Mouse (Mus musculus) midbrain, embryonic 14.5 days (tissue): ENCODE measurements around the gene Qrich1. TPM values are rescaled to one million over a fixed set of nuclear protein-coding genes. Genes with fewer than 3 reads are reported as not detected.

ENCODE experiments used
- ATAC-seq: fragments of 200-750 bp; cut with Nextera tagmentation; 2 replicates; pipeline ENCODE4 v1.8.0; 2017; ENCODE audit warnings: moderate number of reproducible peaks, moderate library complexity; ENCODE audit not compliant: low FRiP score, low TSS enrichment
- DNase-seq: peaks from one replicate; pipeline ENCODE4 v3.0.0-alpha.2; 2015
- H3K27ac ChIP-seq: fragments of 300-500 bp; sonication (generic); replicated peaks from 2 replicates; pipeline ENCODE4 v1.5.1; 2014; ENCODE audit warnings: mild to moderate bottlenecking, low read depth, low read length, moderate library complexity
- H3K27me3 ChIP-seq: fragments of 300-500 bp; sonication (generic); 2 replicates; pipeline ENCODE4 v1.6.1; 2014; ENCODE audit warnings: low read length, control low read depth, mixed read lengths; ENCODE audit not compliant: control insufficient read depth, insufficient read depth
- H3K36me3 ChIP-seq: fragments of 300-500 bp; sonication (generic); 2 replicates; pipeline ENCODE4 v1.6.1; 2014; ENCODE audit warnings: low read length, control low read depth; ENCODE audit not compliant: control insufficient read depth, insufficient read depth
- H3K4me1 ChIP-seq: fragments of 300-500 bp; sonication (generic); 2 replicates; pipeline ENCODE4 v1.6.1; 2014; ENCODE audit warnings: mild to moderate bottlenecking, antibody characterized with exemption, low read length, control low read depth; ENCODE audit not compliant: control insufficient read depth, insufficient read depth
- H3K4me2 ChIP-seq: fragments of 300-500 bp; sonication (generic); 2 replicates; pipeline ENCODE4 v1.6.1; 2014; ENCODE audit warnings: mild to moderate bottlenecking, low read length, moderate library complexity
- H3K4me3 ChIP-seq: fragments of 300-500 bp; sonication (generic); replicated peaks from 2 replicates; pipeline ENCODE4 v1.5.1; 2014; ENCODE audit warnings: low read depth, low read length
- H3K9ac ChIP-seq: fragments of 300-500 bp; sonication (generic); replicated peaks from 2 replicates; pipeline ENCODE4 v1.6.1; 2014; ENCODE audit warnings: mild to moderate bottlenecking, low read length, moderate library complexity
- H3K9me3 ChIP-seq: fragments of 300-500 bp; sonication (generic); 2 replicates; pipeline ENCODE4 v1.6.1; 2016; ENCODE audit warnings: low read length, control low read depth, mixed read lengths; ENCODE audit not compliant: control insufficient read depth
- WGBS: fragments of 180-500 bp; shearing (Covaris S2); extraction: QIAGEN DNeasy Blood & Tissue Kit; methylation state at CpG from one replicate; pipeline ENCODE4 v1.1.7; 2014; 5-methylcytosine and 5-hydroxymethylcytosine counted together
- polyA plus RNA-seq: library from polyadenylated mRNA; unstranded; fragments of >200 nt; fragmentation: Nextera tagmentation; extraction: Ambion mirVana; gene quantifications from 2 replicates; pipeline ENCODE4 v1.2.1, GENCODE M21; 2014

The Qrich1 gene
- polyA plus RNA-seq, 1 experiment from 2014 or later = 146 TPM

- peak overlapping the region; percentile 77 for H3K4me3 ChIP-seq
- peak overlapping the region; percentile 98 for H3K27ac ChIP-seq
- 66% methylated on average over 5 of the region's 5 CpGs for WGBS
- DNase-seq = no peak
- H3K9ac ChIP-seq = peak overlapping the region; percentile 94
- peaks cover 39% of the 10 kb centered on the region for H3K36me3 ChIP-seq
- H3K27me3 ChIP-seq = no peaks in the 10 kb centered on the region
- peak overlapping the region; percentile 91 for H3K4me2 ChIP-seq
- peaks cover 46% of the 10 kb centered on the region for H3K4me1 ChIP-seq
- no peaks in the 10 kb centered on the region for H3K9me3 ChIP-seq
- no peak for ATAC-seq
These were observed 62.7 kb downstream of the Qrich1 start for GRCm38 (mm10) chr9:108579344-108579690.

GRCm38 (mm10) chr9:108587571-108588180, 71.1 kb downstream of the Qrich1 start:
- Histone ChIP-seq H3K9ac (peak overlapping the region; percentile 37; the same call in 1 of the 2 replicates), H3K27me3 (no peaks in the 10 kb centered on the region), H3K9me3 (no peaks in the 10 kb centered on the region), H3K27ac (peak overlapping the region; percentile 97), H3K36me3 (peaks cover 4% of the 10 kb centered on the region), H3K4me3 (peak overlapping the region; percentile 6), H3K4me2 (peak overlapping the region; percentile 50), H3K4me1 (peaks cover 37% of the 10 kb centered on the region)
- peak; percentile 96 for DNase-seq
- WGBS = 2% methylated on average over 14 of the region's 14 CpGs
- peak; percentile 95 for ATAC-seq

- Histone ChIP-seq H3K9ac (no peak overlapping the region), H3K4me2 (no peak overlapping the region), H3K36me3 (no peaks in the 10 kb centered on the region), H3K4me1 (peaks cover 37% of the 10 kb centered on the region), H3K9me3 (no peaks in the 10 kb centered on the region), H3K27ac (peak overlapping the region; percentile 97), H3K27me3 (no peaks in the 10 kb centered on the region), H3K4me3 (no peak overlapping the region)
- ATAC-seq (no peak), DNase-seq (peak; percentile 72)
- 70% methylated on average over 5 of the region's 5 CpGs for WGBS
These were observed 72.6 kb downstream of the Qrich1 start for GRCm38 (mm10) chr9:108589229-108589628.

GRCm38 (mm10) chr9:108591462-108591861, 74.9 kb downstream of the Qrich1 start:
- H3K4me3 ChIP-seq = no peak overlapping the region
- H3K27me3 ChIP-seq = no peaks in the 10 kb centered on the region
- DNase-seq = no peak
- peaks cover 37% of the 10 kb centered on the region for H3K4me1 ChIP-seq
- ATAC-seq = no peak
- no peak overlapping the region for H3K4me2 ChIP-seq
- no peak overlapping the region for H3K9ac ChIP-seq
- H3K9me3 ChIP-seq = no peaks in the 10 kb centered on the region
- WGBS = 85% methylated on average over 4 of the region's 4 CpGs
- H3K36me3 ChIP-seq = no peaks in the 10 kb centered on the region
- no peak overlapping the region for H3K27ac ChIP-seq

- no peaks in the 10 kb centered on the region for H3K9me3 ChIP-seq
- no peak overlapping the region for H3K9ac ChIP-seq
- ATAC-seq (no peak), DNase-seq (no peak)
- H3K4me1 ChIP-seq = peaks cover 15% of the 10 kb centered on the region
- no peak overlapping the region for H3K4me3 ChIP-seq
- no peaks in the 10 kb centered on the region for H3K27me3 ChIP-seq
- H3K4me2 ChIP-seq = no peak overlapping the region
- no peaks in the 10 kb centered on the region for H3K36me3 ChIP-seq
- no peak overlapping the region for H3K27ac ChIP-seq
- 90% methylated on average over 3 of the region's 3 CpGs for WGBS
These were observed 77.7 kb downstream of the Qrich1 start for GRCm38 (mm10) chr9:108594354-108594753.

- Histone ChIP-seq H3K4me1 (peaks cover 10% of the 10 kb centered on the region; the same call in 1 of the 2 replicates), H3K9me3 (no peaks in the 10 kb centered on the region), H3K36me3 (no peaks in the 10 kb centered on the region), H3K27me3 (no peaks in the 10 kb centered on the region), H3K4me2 (peak within 1 kb of the TSS; percentile 91), H3K27ac (peak within 1 kb of the TSS; percentile 78), H3K4me3 (peak within 1 kb of the TSS; percentile 68), H3K9ac (peak within 1 kb of the TSS; percentile 81)
- ATAC-seq (peak; percentile 86), DNase-seq (peak; percentile 88)
- WGBS = 2% methylated on average over 61 of the region's 69 CpGs
These were observed 80.6 kb downstream of the Qrich1 start, which contains the start of gene P4htm for GRCm38 (mm10) chr9:108596998-108597764. P4htm (minus strand) TSS chr9:108597667.

- Histone ChIP-seq H3K27ac (no peak overlapping the region), H3K9ac (no peak overlapping the region), H3K4me2 (no peak overlapping the region), H3K36me3 (peaks cover 19% of the 10 kb centered on the region), H3K4me3 (no peak overlapping the region), H3K4me1 (peaks cover 10% of the 10 kb centered on the region; the same call in 1 of the 2 replicates), H3K27me3 (no peaks in the 10 kb centered on the region), H3K9me3 (no peaks in the 10 kb centered on the region)
- 74% methylated on average over 4 of the region's 4 CpGs for WGBS
- peak; percentile 72 for DNase-seq
- no peak for ATAC-seq
These were observed 82.5 kb downstream of the Qrich1 start for GRCm38 (mm10) chr9:108599021-108599566.

- H3K36me3 ChIP-seq = peaks cover 27% of the 10 kb centered on the region
- H3K4me1 ChIP-seq = peaks cover 10% of the 10 kb centered on the region; the same call in 1 of the 2 replicates
- no peaks in the 10 kb centered on the region for H3K27me3 ChIP-seq
- H3K27ac ChIP-seq = no peak overlapping the region
- H3K4me3 ChIP-seq = no peak overlapping the region
- ATAC-seq (no peak), DNase-seq (no peak)
- no peak overlapping the region for H3K9ac ChIP-seq
- H3K4me2 ChIP-seq = no peak overlapping the region
- H3K9me3 ChIP-seq = no peaks in the 10 kb centered on the region
- 70% methylated on average over 2 of the region's 2 CpGs for WGBS
These were observed 83.4 kb downstream of the Qrich1 start for GRCm38 (mm10) chr9:108600011-108600410.
